Mouse (Mus musculus) G1E-ER4 (cell line): ENCODE results near the gene Slc38a2. TPM values are rescaled to one million over a fixed set of nuclear protein-coding genes. Genes with fewer than 3 reads are reported as not detected.

Source experiments
- GATA1 ChIP-seq: IDR thresholded peaks from one replicate; pipeline ENCODE4 v1.8.0; 2012; ENCODE audit warnings: low read length, inconsistent platforms
- polyA plus RNA-seq: library from polyadenylated mRNA; stranded (reverse); fragments of >175 nt; gene quantifications from 2 replicates; pipeline ENCODE4 v1.2.3, GENCODE M21; 2012

Gene Slc38a2
- polyA plus RNA-seq, 1 experiment, result 22.6 TPM

- TF ChIP-seq GATA1, result no peak
Measured at GRCm38 (mm10) chr15:96692401-96692800, 7.1 kb downstream of the Slc38a2 start.

GRCm38 (mm10) chr15:96691381-96691780 lies 8.1 kb downstream of the Slc38a2 start:
- TF ChIP-seq GATA1, result no peak

DNA sequence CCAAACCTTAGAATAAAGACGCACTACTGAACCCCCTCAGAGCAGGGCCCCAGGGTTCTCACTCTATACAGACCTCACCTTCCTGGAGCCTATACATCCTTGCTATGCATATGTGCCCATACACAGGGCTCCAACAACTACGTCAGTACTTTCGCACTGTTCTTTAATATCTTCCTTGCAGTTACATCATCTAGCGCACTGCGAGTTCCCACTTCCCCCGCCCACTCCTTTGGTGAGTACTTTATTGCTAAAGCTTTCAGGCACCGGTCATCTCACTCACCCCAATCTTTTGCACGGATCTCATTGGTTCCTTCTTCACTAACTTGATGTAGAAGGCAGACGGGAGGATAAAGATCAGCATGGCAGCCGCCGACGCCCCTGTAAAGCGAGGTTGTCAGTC lies 8.7 kb downstream of the Slc38a2 start:
- TF ChIP-seq GATA1, result no peak

DNA sequence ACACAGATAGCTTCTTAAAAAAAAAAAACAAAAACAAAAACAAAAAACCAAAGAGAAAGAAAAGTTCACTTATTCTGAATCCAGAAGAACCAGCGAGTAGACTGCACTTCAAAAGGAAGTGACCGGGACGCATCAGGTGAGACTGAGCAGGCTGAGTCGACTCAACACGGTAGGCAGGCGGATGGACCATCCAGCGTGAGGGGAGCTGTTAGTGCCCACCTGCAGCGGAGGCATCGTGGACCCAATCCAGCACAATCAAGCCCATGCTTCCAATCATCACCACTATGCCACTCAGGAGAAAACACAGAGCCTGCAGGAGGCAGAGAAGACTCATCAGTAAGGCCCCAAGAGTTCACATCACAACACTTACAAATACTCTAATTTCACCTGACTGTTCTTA lies 9.6 kb downstream of the Slc38a2 start:
- no peak for TF ChIP-seq GATA1

- no peak for TF ChIP-seq GATA1
Measured at GRCm38 (mm10) chr15:96688784-96689318, 10.7 kb downstream of the Slc38a2 start.

DNA sequence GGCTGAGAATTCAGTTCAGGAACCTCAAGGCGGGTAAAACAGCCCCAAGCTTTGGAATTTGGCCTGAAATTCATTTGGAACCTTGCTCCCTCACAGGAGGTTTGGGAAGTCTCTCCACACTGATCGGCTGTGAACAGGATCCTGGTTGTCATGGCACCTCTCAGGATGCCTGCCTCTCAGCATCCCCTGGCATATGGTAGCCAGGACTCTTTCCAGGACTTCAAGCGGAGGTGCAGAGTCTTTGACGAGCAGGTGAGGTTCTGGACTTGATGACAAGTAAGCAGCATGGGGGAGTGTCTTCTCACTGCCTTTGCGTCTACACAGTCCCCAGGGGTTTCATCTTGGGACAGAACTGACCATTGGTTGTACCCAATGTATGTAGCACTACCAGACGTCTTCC lies 11.5 kb downstream of the Slc38a2 start:
- TF ChIP-seq GATA1, result no peak

GRCm38 (mm10) chr15:96687366-96687765 lies 12.2 kb downstream of the Slc38a2 start:
- TF ChIP-seq GATA1, result no peak

GRCm38 (mm10) chr15:96686201-96687159 lies 13.1 kb downstream of the Slc38a2 start:
- no peak for TF ChIP-seq GATA1

DNA sequence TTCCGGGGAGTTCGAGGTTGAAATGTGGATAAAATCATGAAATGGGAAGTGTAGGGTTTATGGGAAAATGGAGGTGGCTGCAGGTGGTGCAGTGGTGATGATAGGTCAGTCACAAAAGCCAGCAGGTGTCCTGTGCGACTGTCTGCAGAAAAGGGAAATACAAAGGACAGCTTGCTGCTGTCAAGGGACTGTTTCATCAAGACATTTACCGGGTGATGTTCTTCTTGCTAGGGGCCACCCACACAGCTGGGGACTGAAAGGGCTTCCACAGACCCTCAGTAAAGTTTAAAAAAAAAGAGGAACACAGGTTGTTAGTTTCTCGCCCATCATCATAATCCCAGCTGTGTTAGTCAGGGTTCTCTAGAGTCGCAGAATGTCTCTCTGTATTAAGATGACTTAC lies 14.3 kb downstream of the Slc38a2 start:
- TF ChIP-seq GATA1, result no peak

- TF ChIP-seq GATA1, result no peak
Measured at GRCm38 (mm10) chr15:96684132-96684830, 15.2 kb downstream of the Slc38a2 start.

GRCm38 (mm10) chr15:96678871-96679773 lies 20.4 kb downstream of the Slc38a2 start:
- TF ChIP-seq GATA1, result no peak

DNA sequence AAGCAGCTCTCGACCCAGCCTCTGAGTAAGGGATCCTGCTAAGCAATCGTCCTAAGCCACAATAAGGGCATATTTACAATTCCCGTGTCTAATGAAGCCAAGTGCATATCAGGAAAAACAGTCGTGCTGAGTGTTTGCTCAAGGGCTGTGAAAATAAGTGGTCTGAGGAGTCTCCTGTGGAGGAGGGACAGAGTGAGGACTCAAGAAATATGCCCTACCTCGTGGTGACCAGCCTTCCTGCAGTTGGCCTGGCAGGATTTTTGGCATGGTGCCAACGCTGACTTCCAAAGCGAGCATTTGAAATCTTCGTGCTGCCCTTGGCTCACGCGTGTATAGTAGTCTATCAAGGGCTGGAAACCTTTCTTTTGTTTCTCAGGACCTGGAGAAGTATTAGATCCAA lies 23.0 kb downstream of the Slc38a2 start:
- TF ChIP-seq GATA1, result no peak

DNA sequence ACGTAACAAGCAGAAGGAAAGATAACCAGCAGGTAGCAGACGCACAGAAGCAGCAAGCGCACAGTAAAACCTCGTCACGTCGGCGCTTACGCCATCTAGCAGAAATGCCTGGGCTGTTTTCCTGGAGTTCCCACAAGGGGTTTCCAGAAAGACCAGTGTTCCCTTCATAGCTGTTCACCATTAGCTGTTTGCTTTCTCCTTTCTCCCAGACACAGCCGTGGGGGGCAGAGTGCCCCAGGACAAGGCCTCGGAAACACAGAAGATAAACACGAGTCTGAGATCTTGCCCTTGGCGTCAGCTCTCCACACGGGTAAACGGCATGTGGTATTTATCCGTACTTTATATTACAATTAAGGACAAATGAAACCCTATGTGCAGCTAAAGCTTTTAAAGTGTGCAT lies 23.8 kb downstream of the Slc38a2 start:
- TF ChIP-seq GATA1, result no peak

- TF ChIP-seq GATA1, result no peak
Measured at GRCm38 (mm10) chr15:96675055-96675454, 24.5 kb downstream of the Slc38a2 start.

GRCm38 (mm10) chr15:96674089-96674488 lies 25.4 kb downstream of the Slc38a2 start:
- no peak for TF ChIP-seq GATA1
